Mouse (Mus musculus) T-helper 17 cell (primary cell): ENCODE results near the gene Gnl3l.

Experiments used
- in situ Hi-C, 2 experiments: fragments of 300-600 bp; cut with MboI, MseI; formaldehyde crosslinking; loops; 1 replicate in 1 of 2; 2 replicates in 1 of 2; pipeline ENCODE4 v1.15.1; 2025; ENCODE audit warnings: high pct_unique_total_duplicates in 2 of 2

The Gnl3l gene

GRCm38 (mm10) chrX:151016938-151017877 lies at the start of gene Gnl3l:
Gene Gnl3l (minus strand): TSS chrX:151017322.
- in situ Hi-C loops: no loop called here

- in situ Hi-C loops: no loop called here
Measured at GRCm38 (mm10) chrX:151066071-151066666, 49.0 kb upstream of the Gnl3l start.

DNA sequence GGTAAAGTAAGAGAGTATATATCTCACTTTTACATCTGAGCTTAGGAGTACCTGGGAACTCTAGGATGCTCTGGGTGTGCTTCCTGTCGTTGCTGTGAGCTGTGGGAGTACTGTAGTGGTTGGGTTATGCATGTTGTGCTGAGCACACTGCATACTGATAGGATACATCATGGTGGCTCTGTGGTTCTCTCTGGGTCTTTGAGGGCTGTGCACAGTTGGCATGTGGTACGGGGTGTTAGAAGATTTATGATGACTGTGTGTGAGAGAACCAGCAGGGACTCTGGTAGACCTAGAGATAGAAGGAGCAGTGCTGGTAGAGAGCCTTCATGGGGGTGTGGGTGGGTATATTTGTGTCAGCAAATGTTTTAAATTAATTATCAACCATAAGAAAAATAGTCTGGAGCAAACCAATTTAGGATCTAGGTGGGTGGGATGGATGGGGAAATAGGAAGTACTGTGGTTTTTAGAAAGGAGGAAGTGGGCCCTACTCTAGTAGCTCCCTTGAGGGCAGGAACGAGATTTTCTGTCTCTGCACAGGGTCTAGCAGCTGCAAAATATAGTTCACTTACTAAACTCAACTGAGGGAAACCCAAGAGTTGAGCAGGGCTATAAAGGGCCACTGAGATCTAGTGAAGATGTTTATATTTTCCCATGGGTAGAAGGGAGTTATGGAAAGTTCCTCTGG lies 44.6 kb upstream of the Gnl3l start:
- in situ Hi-C loops: no loop called here

DNA sequence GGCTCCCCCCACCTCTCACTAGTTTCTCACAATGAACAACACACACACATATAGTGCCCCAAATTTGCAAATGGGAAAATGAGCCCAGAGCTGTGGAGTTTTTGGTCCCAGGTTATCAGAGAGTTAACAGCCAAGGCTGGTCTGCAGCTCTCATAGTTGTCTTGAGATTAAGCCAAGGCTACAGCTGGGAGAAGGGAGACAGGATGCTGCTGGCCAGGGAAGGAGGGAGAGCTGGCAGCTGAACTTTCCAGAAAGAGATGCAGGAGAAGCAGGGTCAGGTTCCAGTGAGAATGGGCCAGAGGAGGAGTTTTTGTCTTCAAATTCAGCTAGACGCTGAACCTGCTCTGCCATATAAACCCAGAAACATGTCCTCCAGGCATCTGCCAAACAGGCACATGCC lies 42.2 kb upstream of the Gnl3l start:
- in situ Hi-C loops: no loop called here

DNA sequence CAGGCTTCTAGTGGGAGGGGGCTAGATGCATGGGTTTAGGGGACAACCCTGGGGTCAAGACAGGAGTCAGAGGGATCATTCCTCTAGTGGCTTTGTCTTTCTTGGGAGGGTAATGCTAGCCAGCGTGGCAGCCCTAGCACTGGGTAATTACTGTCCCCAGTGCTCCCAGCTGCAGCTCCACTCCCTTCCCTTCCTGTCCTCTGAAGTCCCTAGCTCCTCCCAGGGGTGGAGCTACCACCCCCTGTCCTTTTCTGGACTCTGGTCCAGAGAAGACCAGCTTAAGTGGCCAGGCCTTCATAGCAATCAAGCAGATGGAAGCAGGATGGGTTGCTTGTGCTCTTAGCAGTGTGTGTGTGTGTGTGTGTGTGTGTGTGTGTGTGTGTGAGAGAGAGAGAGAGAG lies 38.4 kb upstream of the Gnl3l start:
- in situ Hi-C loops: no loop called here

DNA sequence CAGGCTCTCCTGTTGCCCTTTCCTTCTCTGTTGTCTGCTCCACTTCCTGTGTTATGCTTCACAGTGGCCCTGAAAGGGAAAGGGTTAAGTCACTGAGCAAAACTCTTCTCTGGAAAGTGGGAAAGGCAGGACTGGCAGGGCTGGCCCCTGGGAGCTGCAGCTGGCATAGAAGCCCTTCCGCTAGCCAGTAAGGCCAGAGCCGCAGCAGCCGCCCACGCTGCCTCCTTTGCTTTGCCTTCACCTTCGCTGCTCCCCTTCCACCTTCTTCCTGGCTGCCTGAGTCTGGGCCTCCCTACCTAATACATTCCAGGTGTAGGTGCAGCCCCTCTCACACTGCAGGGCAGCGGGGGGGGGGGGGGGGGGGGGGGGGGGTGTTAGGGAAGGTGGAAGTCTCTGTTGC lies 37.4 kb upstream of the Gnl3l start:
- in situ Hi-C loops: no loop called here

DNA sequence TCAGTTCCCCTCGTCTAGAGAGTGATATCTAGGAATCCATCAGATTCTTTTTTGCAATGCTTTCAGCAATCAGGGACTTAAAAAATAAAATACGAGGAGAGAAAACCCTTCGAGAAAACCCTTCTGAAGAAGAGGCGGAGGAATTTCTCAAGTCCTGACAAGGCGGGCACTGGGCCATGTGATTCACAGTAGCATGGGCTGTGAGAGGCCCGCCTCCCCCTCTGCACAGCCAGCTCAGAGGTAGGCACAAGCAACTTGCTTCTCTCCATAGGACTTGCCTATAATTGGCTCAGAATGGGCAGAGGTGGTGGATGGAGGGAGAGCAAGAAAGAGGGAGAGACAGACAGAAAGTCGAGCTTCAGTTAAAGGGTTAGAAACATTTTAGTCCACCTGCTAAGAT lies 33.2 kb upstream of the Gnl3l start:
- in situ Hi-C loops: no loop called here

GRCm38 (mm10) chrX:151049661-151050215 lies 32.6 kb upstream of the Gnl3l start:
- in situ Hi-C loops: no loop called here

DNA sequence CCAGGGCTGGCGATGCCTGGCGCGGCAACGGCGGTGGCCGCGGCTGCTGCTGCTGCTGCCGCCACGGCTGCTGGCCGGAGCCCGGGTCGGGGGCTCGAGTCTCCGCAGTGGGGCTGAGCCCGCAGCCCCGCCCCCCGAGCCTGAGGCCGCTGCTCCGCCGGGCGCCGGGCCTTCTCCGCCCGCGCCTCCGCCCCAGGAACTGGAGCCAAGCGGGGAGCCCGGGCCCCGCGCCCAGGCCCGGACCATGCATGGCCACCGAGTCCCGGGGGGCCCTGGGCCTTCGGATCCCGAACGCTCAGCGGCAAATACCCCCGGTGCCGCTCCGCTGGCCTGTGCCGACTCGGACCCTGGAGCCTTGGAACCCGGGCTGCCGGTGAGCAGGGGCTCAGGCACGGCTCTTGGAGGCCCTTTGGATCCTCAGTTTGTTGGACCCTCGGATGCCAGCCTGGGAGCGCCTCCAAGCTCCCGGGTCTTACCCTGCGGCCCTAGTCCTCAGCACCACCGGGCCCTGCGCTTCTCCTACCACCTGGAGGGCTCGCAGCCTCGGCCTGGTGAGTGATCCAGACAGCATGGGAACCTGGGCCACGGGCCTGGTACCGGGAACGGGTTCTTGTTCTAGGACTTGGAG lies 30.4 kb upstream of the Gnl3l start:
- in situ Hi-C loops: no loop called here

GRCm38 (mm10) chrX:151046777-151047430 lies 29.8 kb upstream of the Gnl3l start:
- in situ Hi-C loops: no loop called here

GRCm38 (mm10) chrX:151046321-151046720 lies 29.2 kb upstream of the Gnl3l start:
- in situ Hi-C loops: no loop called here

DNA sequence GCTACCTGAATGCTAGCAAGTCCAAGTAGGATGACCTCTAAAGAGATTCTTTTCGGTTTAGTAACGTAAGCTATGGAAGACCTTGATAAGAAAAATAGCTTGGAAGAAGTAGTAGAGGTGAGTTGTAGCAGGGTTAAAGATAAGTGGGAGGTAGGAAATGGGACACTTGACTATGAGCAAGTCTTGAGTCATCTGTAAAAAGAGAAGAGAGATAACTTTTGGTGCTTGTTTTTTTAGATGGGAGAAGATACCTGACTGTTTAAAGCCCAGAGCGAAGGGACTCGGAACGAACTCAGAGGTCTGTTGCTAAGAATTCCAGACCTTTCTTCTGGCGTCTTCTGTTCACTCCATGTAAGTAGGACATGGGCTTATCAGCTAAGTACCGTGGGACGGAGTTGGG lies 28.7 kb upstream of the Gnl3l start, which contains the start of gene Fgd1:
Gene Fgd1, plus strand, starts transcription at position 301 of the 400 bp plus-strand sequence.
- in situ Hi-C loops: no loop called here

GRCm38 (mm10) chrX:151041223-151041622 lies 24.1 kb upstream of the Gnl3l start:
- in situ Hi-C loops: no loop called here

DNA sequence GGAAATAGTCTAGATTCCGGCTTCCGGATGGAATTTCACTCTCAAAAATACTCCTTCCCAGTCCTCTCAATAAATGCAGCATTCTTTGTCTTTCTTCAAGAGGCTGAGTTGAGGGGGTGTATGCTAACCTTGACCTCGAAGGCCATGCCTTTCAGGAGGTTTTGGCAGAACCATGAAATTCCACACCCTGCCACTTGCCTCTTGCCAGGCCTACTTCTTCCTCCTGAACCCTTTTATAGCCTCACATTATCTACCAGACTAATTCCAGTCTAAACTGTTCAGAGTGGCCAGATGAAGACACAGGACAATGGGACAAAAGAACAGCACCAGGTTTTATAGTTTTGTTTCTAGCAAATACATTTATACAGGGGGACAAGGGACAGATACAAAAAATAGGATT lies 14.3 kb upstream of the Gnl3l start:
- in situ Hi-C loops: no loop called here

DNA sequence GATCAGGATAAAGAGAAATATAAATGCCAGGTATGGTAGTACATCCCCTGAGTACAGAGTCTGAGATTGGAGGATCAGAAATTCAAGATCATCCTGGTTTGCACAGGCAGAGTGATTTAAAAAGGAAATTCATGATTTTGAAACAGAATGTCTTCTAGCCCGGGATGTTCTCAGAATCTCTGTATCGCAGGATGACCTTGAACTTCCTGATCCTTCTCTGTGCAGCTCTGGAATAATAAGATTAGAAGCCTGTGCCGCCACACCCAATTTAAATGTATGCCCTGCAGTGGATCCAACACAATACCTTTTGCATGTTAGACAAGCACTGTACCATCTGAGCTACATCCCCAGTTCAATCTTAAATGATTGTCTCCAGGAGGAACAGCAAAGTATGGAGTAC lies 1.7 kb upstream of the Gnl3l start:
- in situ Hi-C loops: no loop called here

GRCm38 (mm10) chrX:151017897-151018296 lies 775 bp upstream of the Gnl3l start:
- in situ Hi-C loops: no loop called here

- in situ Hi-C loops: no loop called here
Measured at GRCm38 (mm10) chrX:150996775-150997174, 20.3 kb downstream of the Gnl3l start.

GRCm38 (mm10) chrX:150981621-150982020 lies 35.5 kb downstream of the Gnl3l start:
- in situ Hi-C loops: no loop called here

GRCm38 (mm10) chrX:150975424-150975823 lies 41.7 kb downstream of the Gnl3l start:
- in situ Hi-C loops: no loop called here

DNA sequence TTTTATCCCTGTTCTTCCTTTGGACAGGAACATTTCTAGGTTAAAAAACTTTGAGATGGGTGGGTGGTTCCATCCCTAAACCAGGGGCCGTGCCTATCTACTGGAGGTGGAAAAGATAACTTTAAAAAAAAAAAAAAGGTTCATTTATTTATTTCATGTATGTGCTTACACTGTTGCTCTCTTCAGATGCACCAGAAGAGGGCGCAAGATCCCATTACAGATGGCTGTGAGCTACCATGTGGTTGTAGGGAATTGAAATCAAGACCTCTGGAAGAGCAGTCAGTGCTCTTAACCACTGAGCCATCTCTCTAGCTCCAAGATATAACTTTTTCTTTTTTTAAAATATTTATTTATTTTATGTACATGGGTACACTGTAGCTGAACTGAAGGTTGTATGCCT lies 54.1 kb downstream of the Gnl3l start:
- in situ Hi-C loops: loop anchor here (5.0 to 25.0 kb wide), 3 partner anchors 142 to 451 kb away; no protein-coding TSS in a partner anchor

DNA sequence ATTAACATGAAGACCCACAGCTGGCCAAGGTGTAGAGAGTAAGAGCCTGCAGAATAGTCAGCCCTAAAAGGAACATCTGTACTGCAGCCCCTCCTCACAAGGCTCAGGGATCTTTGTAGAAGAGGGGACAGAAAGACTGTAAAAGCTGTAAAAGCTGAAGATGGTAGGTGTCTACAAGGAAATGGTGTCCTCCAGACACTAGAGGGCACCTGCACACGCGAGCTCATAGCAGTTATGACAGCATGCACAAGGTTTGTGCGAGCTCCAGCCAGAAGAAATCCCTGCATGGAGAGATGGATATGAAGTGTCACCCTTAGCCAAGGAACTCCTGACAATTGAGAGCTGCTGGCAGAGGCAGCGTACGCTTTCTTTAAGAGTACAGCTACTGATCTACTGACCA lies 56.4 kb downstream of the Gnl3l start:
- in situ Hi-C loops: loop anchor here (5.0 to 25.0 kb wide), 3 partner anchors 144 to 448 kb away; no protein-coding TSS in a partner anchor
